Mouse (Mus musculus) left cerebral cortex, postnatal 36 days (tissue): ENCODE results near the gene Brwd3. TPM values are rescaled to one million over a fixed set of nuclear protein-coding genes. Genes with fewer than 3 reads are reported as not detected.

Experiments used
- DNase-seq, 2 experiments: peaks; one replicate each; pipeline ENCODE4 v3.0.0; 2021 to 2022; ENCODE audit warnings: low spot score in 2 of 2, mixed read lengths in 1 of 2
- intact Hi-C: fragments of 180-260 bp; cut with DNase I; formaldehyde crosslinking; loops from one replicate; pipeline ENCODE4 v1.15.1; 2025
- total RNA-seq, 2 experiments: library from RNA; stranded (reverse); gene quantifications; 2 replicates each; pipeline ENCODE4 v1.2.3; 2021

Brwd3 gene
- 10 to 100 TPM in 1 of 2 experiments, 1 to 10 TPM in 1; 9.3 to 13.4 TPM for total RNA-seq

DNA sequence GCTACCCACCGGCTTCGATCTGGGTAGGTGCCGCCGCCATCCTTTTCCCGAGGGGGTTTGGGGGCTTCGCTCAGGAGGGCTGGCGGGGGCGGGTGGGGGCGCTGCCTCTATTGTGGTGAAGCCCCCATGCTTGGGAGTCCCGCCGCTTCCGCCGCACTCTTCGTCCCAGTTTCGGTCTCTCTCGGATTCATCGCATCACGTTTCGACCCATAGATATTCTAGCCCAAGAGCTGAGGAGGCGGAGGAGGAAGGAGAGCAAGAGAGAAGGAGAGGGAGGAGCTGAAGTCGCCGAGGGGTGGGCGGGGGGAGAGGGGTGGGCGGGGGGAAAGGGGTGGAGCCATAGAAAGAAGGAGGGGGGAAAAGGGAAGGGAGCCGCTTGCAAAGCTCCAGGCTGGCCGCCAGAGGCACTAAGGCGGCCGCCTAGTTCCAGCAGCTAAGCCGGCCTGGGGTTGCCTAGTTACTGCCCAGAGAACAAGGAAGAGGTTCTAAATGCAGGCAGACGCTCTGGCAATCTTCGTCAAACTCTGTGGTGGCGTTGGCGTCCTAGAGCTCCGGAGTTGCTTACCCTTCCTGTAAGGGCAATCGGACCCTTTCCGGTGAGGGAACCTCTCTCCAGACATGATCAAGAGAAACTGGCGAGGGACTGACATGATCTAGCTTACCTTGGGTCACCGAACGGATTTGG lies at the start of gene Brwd3:
Gene Brwd3 (minus strand): TSS at position 283 of the 685 bp plus-strand sequence.
- intact Hi-C loops = loop anchor here (5.0 to 10.0 kb wide), 2 partner anchors 261 to 1037 kb away; partner anchors contain the start of gene Sh3bgrl

GRCm38 (mm10) chrX:108862632-108863031 lies 28.5 kb upstream of the Brwd3 start:
- DNase-seq = no peak
- intact Hi-C loops = loop anchor here (10.0 kb wide), 1 partner anchor 492 kb away; no protein-coding TSS in a partner anchor

More for the DNA sequence above, at the start of gene Brwd3:
- DNase-seq = peak; percentile 75 to 82

- DNase-seq = no peak
- intact Hi-C loops = no loop called here
Measured at GRCm38 (mm10) chrX:108842705-108843104, 8.5 kb upstream of the Brwd3 start.

- intact Hi-C loops = loop anchor here (10.0 kb wide), 1 partner anchor 258 kb away; the partner anchor contains the start of gene Sh3bgrl
Measured at GRCm38 (mm10) chrX:108836416-108836815, 2.2 kb upstream of the Brwd3 start.

DNA sequence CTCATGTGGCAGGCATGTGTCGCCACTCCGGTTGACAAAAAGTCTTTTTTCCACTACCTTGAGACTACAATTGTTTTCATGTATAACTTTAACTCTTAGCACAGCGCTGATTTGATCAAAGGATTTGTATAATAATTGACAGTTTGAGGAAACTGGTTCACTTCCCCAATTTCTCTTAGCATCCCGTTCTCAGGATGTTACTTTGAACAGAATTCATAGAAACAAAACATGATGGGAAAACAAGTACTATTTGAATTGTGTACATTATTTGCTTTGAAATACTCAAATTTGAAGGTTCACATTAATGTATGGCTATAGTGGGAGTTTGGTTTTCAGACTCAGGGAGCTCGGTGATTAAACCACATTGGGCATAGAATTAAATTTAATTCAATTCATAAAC lies 1.1 kb upstream of the Brwd3 start:
- intact Hi-C loops = loop anchor here (10.0 kb wide), 1 partner anchor 260 kb away; the partner anchor contains the start of gene Sh3bgrl
- DNase-seq = no peak

More at GRCm38 (mm10) chrX:108836416-108836815, 2.2 kb upstream of the Brwd3 start:
- DNase-seq = no peak

GRCm38 (mm10) chrX:108833381-108834020 lies 671 bp downstream of the Brwd3 start:
- intact Hi-C loops = loop anchor here (2.0 to 10.0 kb wide), 3 partner anchors 179 to 1036 kb away; partner anchors contain the start of genes Hmgn5 and Sh3bgrl
- DNase-seq = peak; percentile 16 to 22

- intact Hi-C loops = loop anchor here (2.0 to 10.0 kb wide), 3 partner anchors 180 to 1035 kb away; partner anchors contain the start of genes Hmgn5 and Sh3bgrl
- peak; percentile 79 to 80 for DNase-seq
Measured at GRCm38 (mm10) chrX:108832674-108833189, 1.4 kb downstream of the Brwd3 start.

DNA sequence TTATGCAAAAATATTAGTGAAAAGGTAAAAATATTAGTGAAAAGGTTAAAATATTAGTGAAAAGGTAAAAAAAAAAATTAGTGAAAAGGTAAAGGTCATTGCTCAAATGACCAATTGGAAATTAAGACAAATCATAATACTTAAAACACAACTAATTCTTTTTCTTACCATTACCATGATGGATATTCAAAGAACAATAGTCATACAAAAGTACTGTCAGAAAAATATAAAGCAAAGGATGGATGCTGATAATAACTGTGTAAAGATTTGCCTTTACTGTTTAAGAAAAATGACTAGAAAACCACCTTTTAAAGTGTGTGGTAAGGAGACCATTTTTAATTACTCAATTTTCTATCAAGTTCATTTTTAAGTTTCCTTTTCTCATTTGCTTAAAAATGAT lies 2.9 kb downstream of the Brwd3 start:
- intact Hi-C loops = loop anchor here (5.0 to 10.0 kb wide), 2 partner anchors 264 to 1034 kb away; partner anchors contain the start of gene Sh3bgrl
- DNase-seq = no peak

- intact Hi-C loops = no loop called here
- no peak for DNase-seq
Measured at GRCm38 (mm10) chrX:108828111-108828510, 6.1 kb downstream of the Brwd3 start.

GRCm38 (mm10) chrX:108797268-108797667 lies 36.9 kb downstream of the Brwd3 start:
- DNase-seq = no peak
- intact Hi-C loops = no loop called here

- DNase-seq = no peak
- intact Hi-C loops = no loop called here
Measured at GRCm38 (mm10) chrX:108783724-108784123, 50.4 kb downstream of the Brwd3 start.

- intact Hi-C loops = no loop called here
- no peak for DNase-seq
Measured at GRCm38 (mm10) chrX:108731755-108732154, 102.4 kb downstream of the Brwd3 start.

DNA sequence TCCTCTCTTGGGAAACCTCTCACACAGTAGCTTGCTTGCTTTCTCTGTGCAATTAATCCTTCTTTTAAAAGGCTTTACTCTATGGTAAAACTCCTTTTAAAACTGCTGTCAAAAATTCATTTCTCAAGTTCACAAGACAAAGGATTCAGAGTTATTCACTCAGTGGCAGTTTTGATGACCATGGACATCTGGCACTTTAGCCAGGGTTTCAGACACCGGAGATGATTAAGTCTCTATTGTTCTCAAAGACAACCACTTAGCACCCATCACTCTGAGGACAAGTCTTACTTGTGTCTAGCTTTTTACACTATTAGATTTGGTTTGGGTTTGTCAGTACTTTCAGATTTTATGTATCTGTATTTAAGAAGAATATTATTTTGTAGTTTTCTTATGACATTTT lies 104.6 kb downstream of the Brwd3 start:
- no peak for DNase-seq
- intact Hi-C loops = no loop called here

GRCm38 (mm10) chrX:108729068-108729467 lies 105.1 kb downstream of the Brwd3 start:
- no peak for DNase-seq
- intact Hi-C loops = no loop called here

DNA sequence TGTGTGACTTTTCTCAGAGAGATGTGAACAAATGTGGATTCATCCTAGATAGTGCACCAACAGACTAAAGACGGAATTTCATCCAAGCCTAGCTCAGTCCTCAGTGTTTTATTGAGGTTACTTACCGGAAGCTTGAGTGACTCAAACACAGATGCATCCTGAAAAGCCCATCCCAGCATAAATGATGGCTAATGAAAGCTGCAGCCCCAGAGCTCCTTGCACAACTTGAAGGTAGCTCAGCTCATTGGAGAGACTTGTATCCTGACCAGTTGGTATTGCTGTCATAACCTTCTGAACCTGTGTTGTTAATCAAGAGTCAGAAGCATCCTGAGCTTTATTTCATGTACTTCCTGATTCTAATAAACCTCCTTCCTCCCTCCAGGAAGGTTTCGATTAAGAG lies 105.8 kb downstream of the Brwd3 start:
- DNase-seq = no peak

GRCm38 (mm10) chrX:108724241-108724640 lies 109.9 kb downstream of the Brwd3 start:
- no peak for DNase-seq
- intact Hi-C loops = no loop called here

More for the DNA sequence above, 105.8 kb downstream of the Brwd3 start:
- intact Hi-C loops = no loop called here

- DNase-seq = no peak
- intact Hi-C loops = no loop called here
Measured at GRCm38 (mm10) chrX:108722447-108722846, 111.7 kb downstream of the Brwd3 start.

GRCm38 (mm10) chrX:108704312-108704711 lies 129.9 kb downstream of the Brwd3 start:
- DNase-seq = no peak
- intact Hi-C loops = no loop called here
